Mouse (Mus musculus): Measurements from ENCODE around the gene Angpt4.

Gene Angpt4

GRCm38 (mm10) chr2:151910919-151911500 lies at the start of gene Angpt4:
Angpt4 (plus strand) TSS chr2:151911210.
- no peak for DNase-seq (ENCODE audit: low read depth, low spot score)

GRCm38 (mm10) chr2:151862257-151862810 lies 48.7 kb upstream of the Angpt4 start:
- DNase-seq (ENCODE audit: low read depth, low spot score): peak; percentile 25

- no peak for DNase-seq (ENCODE audit: low read depth, low spot score)
These were observed 46.1 kb upstream of the Angpt4 start for GRCm38 (mm10) chr2:151864941-151865340.

- DNase-seq (ENCODE audit: low read depth, low spot score): peak; percentile 17
These were observed 44.5 kb upstream of the Angpt4 start for GRCm38 (mm10) chr2:151866487-151866886.

- DNase-seq (ENCODE audit: low read depth, low spot score): no peak
These were observed 42.8 kb upstream of the Angpt4 start for GRCm38 (mm10) chr2:151868196-151868595.

GRCm38 (mm10) chr2:151874551-151874950 lies 36.5 kb upstream of the Angpt4 start:
- DNase-seq (ENCODE audit: low read depth, low spot score): no peak

GRCm38 (mm10) chr2:151876012-151876485 lies 35.0 kb upstream of the Angpt4 start:
- DNase-seq (ENCODE audit: low read depth, low spot score): peak; percentile 52

- no peak for DNase-seq (ENCODE audit: low read depth, low spot score)
These were observed 32.4 kb upstream of the Angpt4 start for GRCm38 (mm10) chr2:151878645-151879044.

- no peak for DNase-seq (ENCODE audit: low read depth, low spot score)
These were observed 31.2 kb upstream of the Angpt4 start for GRCm38 (mm10) chr2:151879760-151880159.

- no peak for DNase-seq (ENCODE audit: low read depth, low spot score)
These were observed 20.0 kb upstream of the Angpt4 start for GRCm38 (mm10) chr2:151891031-151891430.

GRCm38 (mm10) chr2:151893122-151893774 lies 17.8 kb upstream of the Angpt4 start:
- no peak for DNase-seq (ENCODE audit: low read depth, low spot score)

- DNase-seq (ENCODE audit: low read depth, low spot score): no peak
These were observed 16.6 kb upstream of the Angpt4 start for GRCm38 (mm10) chr2:151894209-151894980.

- no peak for DNase-seq (ENCODE audit: low read depth, low spot score)
These were observed 15.1 kb upstream of the Angpt4 start for GRCm38 (mm10) chr2:151895911-151896310.

GRCm38 (mm10) chr2:151898106-151898505 lies 12.9 kb upstream of the Angpt4 start:
- DNase-seq (ENCODE audit: low read depth, low spot score): no peak

- no peak for DNase-seq (ENCODE audit: low read depth, low spot score)
These were observed 10.2 kb upstream of the Angpt4 start for GRCm38 (mm10) chr2:151900845-151901244.

GRCm38 (mm10) chr2:151903267-151903666 lies 7.7 kb upstream of the Angpt4 start:
- no peak for DNase-seq (ENCODE audit: low read depth, low spot score)

- DNase-seq (ENCODE audit: low read depth, low spot score): no peak
These were observed 7.1 kb upstream of the Angpt4 start for GRCm38 (mm10) chr2:151903933-151904332.

- no peak for DNase-seq (ENCODE audit: low read depth, low spot score)
These were observed 6.4 kb upstream of the Angpt4 start for GRCm38 (mm10) chr2:151904636-151905035.

- DNase-seq (ENCODE audit: low read depth, low spot score): no peak
These were observed 4.0 kb upstream of the Angpt4 start for GRCm38 (mm10) chr2:151907020-151907419.

- no peak for DNase-seq (ENCODE audit: low read depth, low spot score)
These were observed 1.6 kb upstream of the Angpt4 start for GRCm38 (mm10) chr2:151909386-151909785.

GRCm38 (mm10) chr2:151910498-151910897 lies 512 bp upstream of the Angpt4 start:
- DNase-seq (ENCODE audit: low read depth, low spot score): no peak

GRCm38 (mm10) chr2:151911751-151912150 lies 741 bp downstream of the Angpt4 start:
- DNase-seq (ENCODE audit: low read depth, low spot score): no peak
